Mouse (Mus musculus) heart, postnatal 0 days (tissue): ENCODE results near the gene Nos1ap. TPM values are rescaled to one million over a fixed set of nuclear protein-coding genes. Genes with fewer than 3 reads are reported as not detected.

Experiments used
- ATAC-seq: fragments of 200-750 bp; cut with Nextera tagmentation; 2 replicates; pipeline ENCODE4 v1.8.0; 2017; ENCODE audit warnings: low read depth, moderate number of reproducible peaks, moderate library complexity; ENCODE audit not compliant: insufficient read depth
- DNase-seq: peaks from one replicate; pipeline ENCODE4 v3.0.0-alpha.2; 2016; ENCODE audit warnings: low spot score
- H3K27ac ChIP-seq: fragments of 300-500 bp; sonication (generic); 2 replicates; pipeline ENCODE4 v1.5.1; 2014; ENCODE audit warnings: low read depth, mild to moderate bottlenecking
- H3K27me3 ChIP-seq: fragments of 300-500 bp; sonication (generic); 2 replicates; pipeline ENCODE4 v1.6.1; 2014; ENCODE audit warnings: low read length, mixed read lengths; ENCODE audit not compliant: control insufficient read depth, insufficient read depth
- H3K36me3 ChIP-seq: fragments of 300-500 bp; sonication (generic); replicated peaks from 2 replicates; pipeline ENCODE4 v1.6.1; 2014; ENCODE audit warnings: low read length, mixed read lengths; ENCODE audit not compliant: control insufficient read depth, insufficient read depth
- H3K4me1 ChIP-seq: fragments of 300-500 bp; sonication (generic); 2 replicates; pipeline ENCODE4 v1.6.1; 2014; ENCODE audit warnings: antibody characterized with exemption; ENCODE audit not compliant: control insufficient read depth, insufficient read depth
- H3K4me2 ChIP-seq: fragments of 300-500 bp; sonication (generic); 2 replicates; pipeline ENCODE4 v1.6.1; 2014; ENCODE audit warnings: low read depth, mild to moderate bottlenecking, low read length, moderate library complexity
- H3K4me3 ChIP-seq: fragments of 300-500 bp; sonication (generic); 2 replicates; pipeline ENCODE4 v1.5.1; 2014; ENCODE audit warnings: low read depth, low read length
- H3K9ac ChIP-seq: fragments of 300-500 bp; sonication (generic); replicated peaks from 2 replicates; pipeline ENCODE4 v1.6.1; 2014; ENCODE audit warnings: low read depth, low read length, mixed read lengths
- H3K9me3 ChIP-seq: fragments of 300-500 bp; sonication (generic); replicated peaks from 2 replicates; pipeline ENCODE4 v1.6.1; 2016; ENCODE audit warnings: low read length; ENCODE audit not compliant: control insufficient read depth
- CTCF ChIP-seq: IDR thresholded peaks from 2 replicates; pipeline ENCODE4 v1.5.1; 2016; ENCODE audit warnings: antibody characterized with exemption, control low read depth, low read depth
- EP300 ChIP-seq: IDR thresholded peaks from 2 replicates; pipeline ENCODE4 v1.6.1; 2016; ENCODE audit warnings: antibody characterized with exemption, low read depth
- WGBS: fragments of 180-500 bp; shearing (Covaris S2); extraction: QIAGEN DNeasy Blood & Tissue Kit; methylation state at CpG from one replicate; pipeline ENCODE4 v1.1.7; 2014; 5-methylcytosine and 5-hydroxymethylcytosine counted together
- polyA plus RNA-seq: library from polyadenylated mRNA; unstranded; fragments of >200 nt; fragmentation: Nextera tagmentation; extraction: Ambion mirVana; gene quantifications from 2 replicates; pipeline ENCODE4 v1.2.1, GENCODE M21; 2015
- total RNA-seq: library from RNA; depleted of rRNA; stranded (reverse); fragments of >200 nt; gene quantifications from 2 replicates; pipeline ENCODE4 v1.2.3, GENCODE M21; 2014; ENCODE audit warnings: low replicate concordance; rRNA removed

The Nos1ap gene
- total RNA-seq, result 0.99 and 22.1 TPM in 2 replicates
- 7.7 and 10.3 TPM in 2 replicates for polyA plus RNA-seq

DNA sequence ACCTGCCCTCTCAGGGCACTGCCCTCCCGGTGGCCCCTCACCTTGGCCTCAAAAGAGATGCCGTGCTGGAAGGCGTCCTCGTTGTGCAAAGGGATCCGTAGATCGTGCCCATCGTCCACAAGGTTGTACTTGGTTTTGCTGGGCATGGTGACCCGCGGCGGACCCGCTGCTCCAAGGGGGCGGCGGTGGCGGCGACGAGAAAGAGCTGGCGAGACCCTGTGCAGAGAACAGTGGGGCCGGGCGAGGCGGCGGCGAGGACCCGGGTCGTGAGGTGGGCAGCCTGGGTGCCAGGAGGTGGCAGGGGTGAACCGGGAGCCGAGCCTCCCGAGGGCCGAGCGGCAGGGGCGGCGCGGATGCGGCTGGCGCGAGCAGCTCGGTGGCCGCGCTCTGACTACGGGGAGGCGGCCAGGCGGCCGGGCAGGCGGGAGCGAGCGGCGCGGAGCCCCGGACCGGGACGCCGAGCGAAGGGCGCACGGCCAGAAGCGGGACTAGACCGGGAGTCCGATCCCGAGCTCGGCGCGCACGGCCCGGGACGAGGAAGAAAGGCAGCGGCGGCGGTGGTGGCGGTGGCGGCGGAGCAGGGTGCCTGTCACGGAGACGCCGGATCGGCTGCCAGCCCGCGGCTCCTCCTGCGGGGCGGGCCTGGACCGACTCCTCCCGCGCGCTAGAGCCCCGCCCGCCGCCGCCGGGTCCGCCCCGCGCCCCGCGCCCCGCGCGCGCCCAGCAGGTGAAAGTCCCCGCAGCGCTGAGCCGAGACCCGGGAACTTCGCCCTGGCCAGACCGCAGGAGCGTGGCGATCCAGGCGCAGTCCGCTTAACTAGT, at the start of gene Nos1ap:
Gene Nos1ap (minus strand): TSS at position 643 of the 822 bp plus-strand sequence.
- H3K4me2 ChIP-seq, result peak within 1 kb of the TSS; percentile 83
- H3K36me3 ChIP-seq, result peaks cover 11% of the 10 kb centered on the region
- DNase-seq (peak; percentile 63), ATAC-seq (peak; percentile 89)
- peaks cover 9% of the 10 kb centered on the region; the same call in 1 of the 2 replicates for H3K4me1 ChIP-seq
- H3K9ac ChIP-seq, result peak within 1 kb of the TSS; percentile 68
- 0 out of 2 replicates have a peak, but pooled peaks cover 3% of the 10 kb centered on the region for H3K9me3 ChIP-seq
- TF ChIP-seq CTCF (no peak), EP300 (no peak)
- WGBS, result 1% methylated on average over 64 of the region's 106 CpGs
- H3K27me3 ChIP-seq, result no peaks in the 10 kb centered on the region
- H3K4me3 ChIP-seq, result peak within 1 kb of the TSS; percentile 64
- peak within 1 kb of the TSS; percentile 67 for H3K27ac ChIP-seq

GRCm38 (mm10) chr1:170638941-170639340, 49.3 kb upstream of the Nos1ap start:
- ATAC-seq (no peak), DNase-seq (no peak)
- Histone ChIP-seq H3K9ac (no peak overlapping the region), H3K4me2 (no peak overlapping the region), H3K36me3 (no peaks in the 10 kb centered on the region), H3K27me3 (no peaks in the 10 kb centered on the region), H3K9me3 (no peaks in the 10 kb centered on the region), H3K27ac (no peak overlapping the region), H3K4me1 (peaks cover 6% of the 10 kb centered on the region; the same call in 1 of the 2 replicates), H3K4me3 (no peak overlapping the region)
- WGBS, result 85% methylated on average over 7 of the region's 7 CpGs
- no peak for TF ChIP-seq EP300
- TF ChIP-seq CTCF, result no peak

GRCm38 (mm10) chr1:170632856-170633255, 43.2 kb upstream of the Nos1ap start:
- no peak for ATAC-seq

DNA sequence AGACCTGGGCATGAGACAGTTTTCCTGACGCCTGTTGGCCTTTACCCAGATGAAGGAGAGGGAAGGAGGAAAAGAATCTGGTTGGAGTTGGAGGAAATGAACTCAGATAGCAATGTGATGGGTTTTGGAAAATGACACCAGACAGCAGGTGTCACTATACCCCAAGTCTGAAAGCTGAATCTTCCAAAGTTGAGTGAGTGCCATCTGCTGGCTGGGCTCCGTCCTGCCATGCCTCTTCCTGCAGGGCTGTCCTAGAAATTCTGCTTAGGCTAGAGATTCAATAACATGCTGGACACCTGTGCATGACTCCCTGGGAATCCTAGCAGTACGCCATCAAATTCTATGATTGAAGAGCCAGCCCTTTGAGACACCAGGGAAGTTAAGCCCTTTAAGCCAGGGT, 42.7 kb upstream of the Nos1ap start:
- DNase-seq (peak; percentile 79), ATAC-seq (peak; percentile 77)
- no peaks in the 10 kb centered on the region for H3K9me3 ChIP-seq
- TF ChIP-seq CTCF (peak; percentile 99), EP300 (no peak)
- no peaks in the 10 kb centered on the region for H3K27me3 ChIP-seq
- WGBS, result 10% methylated on average over 3 of the region's 3 CpGs
- no peak overlapping the region for H3K9ac ChIP-seq
- no peaks in the 10 kb centered on the region for H3K4me1 ChIP-seq
- H3K4me3 ChIP-seq, result no peak overlapping the region
- H3K27ac ChIP-seq, result no peak overlapping the region
- no peak overlapping the region for H3K4me2 ChIP-seq
- no peaks in the 10 kb centered on the region for H3K36me3 ChIP-seq

More at GRCm38 (mm10) chr1:170632856-170633255, 43.2 kb upstream of the Nos1ap start:
- DNase-seq, result no peak
- Histone ChIP-seq H3K27me3 (no peaks in the 10 kb centered on the region), H3K27ac (no peak overlapping the region), H3K4me3 (no peak overlapping the region), H3K4me2 (no peak overlapping the region), H3K4me1 (no peaks in the 10 kb centered on the region), H3K36me3 (no peaks in the 10 kb centered on the region), H3K9ac (no peak overlapping the region), H3K9me3 (no peaks in the 10 kb centered on the region)
- WGBS, result 59% methylated on average over 4 of the region's 4 CpGs
- no peak for TF ChIP-seq CTCF
- TF ChIP-seq EP300, result no peak

DNA sequence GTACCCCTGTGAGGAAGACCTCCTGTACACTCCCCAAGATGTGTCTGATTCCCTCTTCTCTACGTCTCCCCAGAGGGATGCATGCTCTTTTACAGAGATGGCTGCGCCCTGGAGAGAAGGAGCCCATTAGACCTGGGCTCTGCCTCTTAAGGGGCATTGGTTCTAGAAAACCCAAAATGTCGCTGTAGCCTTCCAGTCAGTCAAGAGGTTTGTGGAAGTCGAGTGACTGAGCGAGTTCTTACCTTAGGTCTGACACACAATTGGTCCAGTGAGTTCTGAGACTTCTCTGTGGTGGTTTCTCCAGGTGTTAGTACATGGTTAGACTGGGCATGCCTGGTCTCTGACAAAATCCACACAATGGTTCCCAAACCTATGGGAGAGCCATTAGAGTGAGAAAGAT, 41.9 kb upstream of the Nos1ap start:
- H3K9me3 ChIP-seq, result no peaks in the 10 kb centered on the region

More for the DNA sequence above, 41.9 kb upstream of the Nos1ap start:
- Histone ChIP-seq H3K4me1 (no peaks in the 10 kb centered on the region), H3K27me3 (no peaks in the 10 kb centered on the region), H3K36me3 (no peaks in the 10 kb centered on the region), H3K27ac (no peak overlapping the region), H3K9ac (no peak overlapping the region), H3K4me3 (no peak overlapping the region), H3K4me2 (no peak overlapping the region)
- DNase-seq, result no peak
- TF ChIP-seq CTCF, result no peak
- TF ChIP-seq EP300, result no peak
- WGBS, result 92% methylated on average over 5 of the region's 5 CpGs
- no peak for ATAC-seq
